Mouse (Mus musculus): ENCODE measurements at regions not wholly inside any gene's neighbourhood (a gene's known extent, or its start where the extent isn't known, plus 50 kb on each side); places are given as distances from the start of the nearest gene placed in this dataset.
"Not testable (repeated sequence)": the region's sequence is repeated elsewhere in the genome, so short reads cannot be mapped to it uniquely, and the experiment has no call there.

DNA sequence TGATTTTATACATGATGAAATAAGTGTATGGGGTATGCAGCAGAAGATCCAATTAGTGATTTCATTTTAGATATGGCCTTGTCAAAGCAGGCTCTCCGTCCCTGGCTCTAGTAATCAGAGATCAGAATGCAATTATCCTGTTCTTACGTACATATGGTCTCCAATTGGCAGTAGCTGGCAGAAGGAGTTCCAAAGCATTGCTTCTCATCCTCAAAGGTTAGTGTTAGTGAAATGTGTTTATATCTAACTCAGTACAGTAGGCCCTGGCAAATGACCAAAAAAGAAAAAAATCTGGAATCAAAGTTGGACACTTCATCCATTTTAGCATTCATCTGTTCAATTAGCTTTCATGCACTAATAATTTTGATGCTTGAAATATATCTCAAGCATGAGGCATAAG lies 1407.6 kb downstream of the Gm9008 start:
- DNase-seq (ENCODE audit: low read depth, low spot score) = peak; percentile 2

DNA sequence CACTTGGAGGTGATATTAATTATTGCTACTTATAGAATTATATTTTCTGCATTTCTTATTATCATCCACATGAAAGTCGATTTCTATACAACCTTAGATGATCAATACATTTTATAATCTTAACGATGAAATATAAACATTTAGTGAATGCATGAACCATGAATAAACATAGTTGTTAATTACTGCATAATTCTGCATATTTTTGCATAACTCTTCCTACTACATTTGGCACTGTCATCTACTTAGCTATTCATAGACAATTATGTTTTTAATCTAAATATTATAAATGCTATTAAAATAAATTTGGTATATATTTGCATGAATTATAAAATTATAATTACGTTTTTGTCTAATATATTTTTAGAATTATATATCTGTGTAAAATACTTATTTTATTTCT lies 1429.8 kb downstream of the Gm9008 start:
- no peak for DNase-seq (ENCODE audit: low read depth, low spot score)

DNA sequence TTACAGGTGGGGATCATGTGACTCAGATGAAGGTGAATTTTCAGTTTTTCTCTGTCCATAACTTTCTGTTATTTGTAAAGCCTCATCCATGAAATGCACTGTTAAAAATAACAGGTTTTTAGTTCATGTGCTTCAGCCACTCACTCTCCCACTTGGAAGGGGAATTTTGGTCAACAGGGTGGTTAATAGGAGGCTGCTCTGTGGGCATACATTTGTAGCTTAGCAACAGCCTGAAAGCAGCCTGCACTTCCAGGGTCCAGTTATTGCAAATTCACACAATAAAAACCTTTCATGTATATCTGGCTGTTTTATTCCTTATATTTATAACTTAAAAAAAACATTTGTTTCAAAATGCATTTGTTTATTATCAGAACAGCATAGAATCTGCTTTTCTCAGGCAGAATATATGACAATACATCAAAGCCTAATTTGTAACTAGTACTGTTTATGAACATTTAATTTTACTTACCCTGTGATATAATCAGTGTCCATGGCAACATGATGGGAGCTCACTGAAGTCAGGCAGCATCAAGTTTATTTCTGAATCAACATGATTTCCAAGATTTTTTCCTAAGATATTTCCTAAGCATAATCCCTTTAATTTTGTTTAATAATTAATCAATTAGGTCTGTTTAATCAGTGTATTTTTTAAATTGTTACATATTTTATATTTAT lies 1455.1 kb downstream of the Gm9008 start:
- peak; percentile 21 for DNase-seq (ENCODE audit: low read depth, low spot score)

DNA sequence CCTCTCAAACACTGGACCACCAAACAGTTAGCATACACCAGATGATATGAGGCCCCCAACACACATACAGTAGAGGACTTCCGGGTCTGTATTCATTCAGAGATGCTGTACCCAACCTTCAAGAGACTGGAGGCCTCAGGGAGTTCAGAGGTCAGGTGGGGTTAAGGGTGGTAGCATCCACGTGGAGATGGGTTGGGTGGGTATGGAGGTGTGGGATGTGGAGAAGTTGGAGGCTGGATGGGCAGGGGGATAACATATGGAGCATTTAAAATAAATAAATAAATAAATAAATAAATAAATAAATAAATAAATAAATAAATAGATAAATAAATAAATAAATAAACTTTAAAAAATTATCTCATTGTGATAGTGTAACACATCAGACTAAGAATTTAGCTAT lies 1458.1 kb downstream of the Gm9008 start:
- DNase-seq (ENCODE audit: low read depth, low spot score) = no peak

DNA sequence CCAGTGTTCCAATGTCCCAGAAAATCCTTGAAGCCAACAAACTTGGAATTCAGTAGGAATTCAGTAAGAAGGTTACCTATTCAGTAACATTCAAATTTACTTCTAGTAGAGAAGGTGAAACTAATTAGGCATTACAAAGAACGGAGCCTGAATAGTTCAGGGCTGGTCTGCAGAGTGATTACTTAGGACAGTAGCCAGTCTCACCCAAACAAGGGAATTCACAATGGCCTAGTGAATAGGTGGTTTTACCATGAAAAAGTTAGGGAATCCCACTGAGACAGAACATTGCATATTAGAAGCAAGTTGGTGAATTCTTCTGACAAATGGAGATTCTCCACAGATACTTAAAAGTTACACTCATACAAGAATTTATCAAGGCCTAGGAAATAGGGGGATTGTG lies 1460.4 kb downstream of the Gm9008 start:
- not testable (repeated sequence) for DNase-seq (ENCODE audit: low read depth, low spot score)
